Mouse (Mus musculus) adrenal gland, adult 18-20 months (tissue): ENCODE data around the gene Umps. TPM values are rescaled to one million over a fixed set of nuclear protein-coding genes. Genes with fewer than 3 reads are reported as not detected.

Experiments
- DNase-seq, 2 experiments: peaks; one replicate each; pipeline ENCODE4 v3.0.0; 2021 to 2022; ENCODE audit warnings: low spot score in 2 of 2
- total RNA-seq, 2 experiments: library from RNA; stranded (reverse); gene quantifications; 1 replicate in 1 of 2; 2 replicates in 1 of 2; pipeline ENCODE4 v1.2.3; 2021

Umps gene
- total RNA-seq, 2 experiments from 2014 or later = 49.1 TPM

DNA sequence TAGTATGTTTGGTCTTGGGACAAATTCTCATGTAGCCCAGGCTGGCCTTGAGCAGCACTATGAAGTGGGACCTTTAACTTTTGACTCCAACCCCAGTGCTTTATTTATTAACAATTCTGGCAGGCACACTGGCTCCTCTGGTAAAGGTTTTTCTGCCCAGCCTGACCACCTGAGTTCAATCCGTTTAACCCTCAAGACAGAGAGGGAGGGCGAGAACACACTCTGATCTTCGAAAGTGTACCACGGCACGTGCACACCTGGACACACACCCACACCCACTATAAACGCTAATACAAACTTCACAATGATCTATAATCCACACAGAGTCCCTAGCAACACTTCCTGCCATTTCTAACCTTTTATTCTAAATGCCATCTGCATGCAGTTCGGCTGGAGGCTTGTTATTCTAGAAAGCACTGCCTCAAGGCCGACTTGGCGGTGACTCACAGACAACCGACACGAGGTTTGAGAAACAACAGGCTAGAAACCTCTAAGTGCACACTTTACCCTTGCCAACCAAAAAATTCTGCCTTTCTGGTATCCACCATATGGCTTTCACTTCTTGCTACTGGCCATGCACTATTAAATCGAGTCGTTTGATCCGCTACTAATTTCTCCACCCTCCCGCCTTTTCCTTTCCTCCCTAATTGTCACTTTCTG, 830 bp downstream of the Umps start:
- DNase-seq = peak in 1 of 2 experiments; percentile 52

DNA sequence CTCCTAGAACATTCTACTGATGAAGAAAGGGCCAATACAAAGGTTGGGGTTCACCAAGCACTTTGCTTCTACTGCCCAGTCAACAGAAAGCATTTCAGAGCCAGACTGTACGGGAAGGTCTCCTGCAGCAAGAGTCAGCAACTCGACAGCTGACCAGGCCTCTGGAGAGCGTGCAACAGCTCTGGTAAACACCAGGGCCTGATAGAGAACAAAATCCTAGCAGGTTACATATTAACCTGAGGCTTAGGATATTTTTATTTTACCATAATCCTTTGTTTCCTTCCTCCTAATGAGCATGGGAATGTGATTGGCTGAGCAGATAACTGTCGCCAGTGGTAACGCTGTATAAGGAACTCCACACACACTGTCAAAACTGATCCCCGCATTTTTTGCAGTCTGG, 3.3 kb downstream of the Umps start:
- DNase-seq = no peak

DNA sequence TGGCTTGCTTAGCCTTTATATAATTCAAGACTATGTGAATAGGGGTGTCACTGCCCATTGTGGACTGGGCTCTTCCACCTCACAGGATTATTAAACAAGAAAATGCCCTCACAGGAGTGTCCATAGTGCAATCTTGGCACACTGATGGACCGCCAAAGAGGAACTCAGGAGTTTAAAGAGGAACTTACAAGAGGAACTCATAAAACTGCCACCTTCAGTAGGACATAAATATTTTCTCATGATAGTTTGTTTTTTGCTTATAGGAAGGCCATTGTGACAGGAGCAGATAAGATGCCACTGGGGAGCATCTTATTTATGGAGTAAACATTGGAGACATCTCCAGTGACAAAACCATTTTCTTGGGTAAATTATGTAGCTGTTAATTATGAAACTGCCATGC, 12.0 kb downstream of the Umps start:
- DNase-seq = no peak

DNA sequence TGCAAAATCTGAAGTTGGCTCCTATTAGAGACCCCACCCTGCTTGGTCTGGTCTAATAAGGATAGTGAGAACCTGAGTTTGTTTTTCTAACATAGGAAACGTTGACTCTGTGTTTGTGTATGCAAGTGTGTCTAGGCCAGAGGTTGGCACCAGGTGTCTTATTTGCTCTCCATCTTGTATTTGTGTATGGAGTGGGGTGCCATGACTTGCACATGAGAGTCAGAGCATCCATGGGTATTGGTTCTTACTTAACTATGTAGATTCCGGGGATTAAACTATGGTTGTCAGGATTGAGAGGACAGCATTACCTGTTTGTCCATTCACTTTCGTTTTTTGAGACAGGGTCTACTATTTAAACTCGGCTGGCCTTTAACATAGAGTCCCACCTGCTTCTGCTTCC, 13.8 kb downstream of the Umps start:
- no peak for DNase-seq

DNA sequence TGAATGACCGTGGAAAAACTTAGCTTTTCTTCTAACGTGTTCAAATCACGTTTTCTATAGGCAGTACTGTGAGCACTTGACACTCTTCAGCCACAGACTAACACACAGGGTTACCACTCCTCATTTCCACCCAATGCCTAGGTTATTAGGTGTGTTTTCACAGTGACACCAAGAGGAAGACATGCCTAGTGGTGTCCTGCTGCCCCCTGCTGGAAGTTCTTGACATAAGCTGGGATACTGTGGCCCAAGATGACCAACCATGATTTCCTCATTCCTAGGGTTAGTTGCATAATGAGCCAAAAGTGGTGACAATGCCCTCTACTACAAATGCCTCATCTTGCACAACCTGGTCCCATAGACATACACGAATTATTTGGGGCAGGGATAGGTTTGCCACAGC, 16.0 kb downstream of the Umps start:
- peak; percentile 87 to 89 for DNase-seq

DNA sequence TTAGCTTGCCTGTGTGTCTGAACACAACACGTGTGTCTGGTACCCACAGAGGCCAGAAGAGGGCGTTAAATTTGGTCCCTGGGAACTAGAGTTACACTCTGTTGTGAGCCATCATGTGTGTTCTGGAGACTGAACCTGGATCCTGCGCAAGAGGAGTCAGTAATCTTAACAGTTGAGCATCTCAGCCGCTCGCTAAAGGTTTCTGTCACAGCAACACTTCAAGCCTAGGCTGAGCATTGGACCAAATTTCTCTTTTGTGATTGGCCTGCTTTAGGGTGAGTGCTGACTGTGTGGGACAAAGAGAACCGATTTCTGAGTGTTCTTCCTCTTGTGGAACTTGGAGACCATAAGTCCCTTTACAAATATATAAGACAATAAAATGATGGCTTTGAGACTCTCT, 16.5 kb downstream of the Umps start:
- DNase-seq = no peak

DNA sequence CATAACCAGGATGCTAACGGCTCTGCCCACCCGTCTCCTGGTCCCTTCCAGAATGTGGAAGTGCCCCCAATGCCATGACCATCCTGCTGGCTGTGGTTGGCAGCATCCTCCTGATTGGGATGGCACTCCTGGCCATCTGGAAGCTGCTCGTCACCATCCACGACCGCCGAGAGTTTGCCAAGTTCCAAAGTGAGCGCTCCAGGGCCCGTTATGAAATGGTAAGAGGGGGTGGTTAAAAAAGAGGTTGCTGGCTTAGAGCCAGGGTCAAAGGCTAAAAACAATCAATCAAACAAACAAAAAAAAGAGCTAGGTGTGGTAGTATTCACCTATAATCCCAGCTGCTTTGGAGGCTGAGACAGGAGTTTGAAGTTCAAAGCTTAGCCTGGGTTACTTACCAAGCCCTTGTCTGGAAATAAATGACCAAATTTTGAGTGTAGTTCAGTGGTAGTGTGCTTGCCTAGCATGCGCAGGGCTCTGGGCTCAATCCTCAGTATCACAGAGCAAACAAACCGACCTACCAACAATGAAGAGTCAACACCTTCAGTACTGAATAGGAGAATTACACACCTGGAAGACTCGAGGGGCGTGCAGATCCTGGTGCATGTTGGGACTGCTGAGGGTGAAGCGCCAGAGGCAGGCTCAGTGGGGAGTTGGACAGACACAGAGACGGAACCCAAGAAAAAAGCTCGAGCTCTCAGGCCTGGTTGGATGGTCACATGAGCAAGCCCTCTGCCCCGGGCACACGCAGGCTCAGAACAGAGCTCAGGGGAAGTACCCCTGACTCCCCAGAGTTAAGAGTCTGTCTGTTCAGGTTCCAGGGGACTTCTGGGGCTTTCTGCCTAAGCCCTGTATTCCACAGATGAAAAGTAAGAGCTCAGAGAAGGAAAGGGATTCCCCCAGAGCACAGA, 18.9 kb downstream of the Umps start:
- no peak for DNase-seq

DNA sequence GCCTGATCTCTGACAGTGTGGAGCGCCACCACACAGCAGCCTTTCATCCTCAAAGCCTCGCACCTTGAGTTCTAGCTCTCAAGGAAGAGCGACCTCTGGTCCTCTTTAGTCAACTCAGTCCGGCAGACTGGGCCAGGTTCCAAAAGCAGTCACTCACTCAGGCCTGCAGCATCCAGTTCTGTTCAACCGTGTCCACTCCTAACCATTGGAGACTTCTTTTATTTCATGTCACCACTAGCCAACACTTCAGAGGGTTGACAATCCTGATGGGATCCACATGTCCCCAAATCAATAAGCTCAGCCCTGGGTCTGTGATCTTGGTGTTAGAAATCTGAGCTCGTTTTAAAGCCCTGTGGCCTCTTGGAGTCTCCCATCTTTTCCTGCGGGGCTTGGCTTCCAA, 20.8 kb downstream of the Umps start:
- no peak for DNase-seq

DNA sequence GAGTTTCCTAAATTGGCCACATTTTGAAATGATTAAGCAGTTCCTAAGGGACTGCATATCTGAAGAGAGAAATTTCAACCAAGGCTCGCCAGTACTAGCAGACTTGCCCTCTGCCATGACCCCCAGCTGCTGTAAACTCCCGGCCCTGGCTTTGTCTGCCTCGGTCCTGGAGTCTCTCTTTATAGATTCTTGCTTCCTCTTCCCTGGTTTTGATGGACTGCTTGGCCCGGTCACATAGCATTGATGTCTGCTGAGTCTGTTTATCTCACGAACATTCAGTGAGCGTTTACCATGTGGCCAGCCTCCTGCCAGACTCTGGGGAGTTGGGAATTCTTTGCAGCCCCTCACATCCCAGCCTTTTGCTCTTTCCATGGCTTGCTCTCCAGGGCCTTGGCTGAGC, 22.1 kb downstream of the Umps start:
- no peak for DNase-seq

DNA sequence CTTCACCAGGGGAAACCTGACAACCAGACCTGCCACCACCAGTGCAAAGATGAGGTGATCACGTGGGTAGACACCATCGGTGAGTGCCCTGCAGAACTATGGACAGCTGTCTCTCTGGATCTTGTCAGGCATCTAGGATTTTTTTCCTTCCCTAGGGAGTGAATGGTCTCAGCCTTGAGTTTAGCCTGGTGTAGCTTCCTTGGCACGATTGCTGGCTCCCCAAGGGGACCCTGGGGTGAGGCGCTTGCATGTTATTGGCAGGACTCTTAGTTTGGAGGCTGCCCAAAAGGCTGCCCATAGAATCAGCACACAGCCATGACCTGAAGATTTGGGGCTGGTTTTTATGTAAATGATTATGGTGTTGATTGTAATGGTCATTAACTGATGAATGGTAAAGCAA, 22.7 kb downstream of the Umps start:
- DNase-seq = no peak

DNA sequence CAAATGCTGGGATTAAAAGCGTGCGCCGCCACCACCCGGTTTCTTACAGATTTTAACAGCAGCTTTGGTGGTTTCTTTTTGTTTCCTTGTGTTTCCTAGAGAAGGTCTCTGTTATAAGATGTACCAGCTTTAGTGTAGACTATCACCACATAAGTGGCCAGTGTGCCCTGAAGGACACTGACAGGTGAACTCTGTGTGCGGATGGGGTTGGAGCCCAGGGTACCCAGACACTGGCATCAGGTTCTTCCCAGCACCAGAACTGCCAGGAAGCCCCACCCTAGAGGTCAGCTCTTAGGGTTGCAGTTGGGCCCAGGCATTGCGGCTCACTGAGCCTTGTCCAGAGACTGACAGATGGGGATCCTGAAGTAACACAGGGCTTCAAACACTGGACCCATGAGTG, 23.4 kb downstream of the Umps start:
- no peak for DNase-seq

DNA sequence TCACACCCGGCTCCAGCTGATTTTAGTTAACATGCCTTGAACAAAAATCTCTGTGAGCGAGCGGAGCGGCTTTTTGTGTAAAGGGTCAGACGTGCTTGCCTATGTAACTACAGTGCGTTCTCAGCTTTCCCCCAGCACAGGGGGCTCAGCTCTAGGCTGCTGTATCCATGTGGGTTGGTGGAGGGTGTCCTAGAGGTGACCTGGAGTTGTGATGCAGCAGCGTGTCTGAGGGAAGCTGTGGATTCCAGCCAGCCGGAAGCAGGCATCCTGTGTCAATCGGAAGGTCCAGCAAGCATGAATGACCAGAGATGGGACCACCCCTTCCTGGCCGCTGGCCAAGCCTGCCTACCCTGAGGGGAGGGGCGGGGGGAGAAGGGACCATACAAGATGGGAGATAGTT, 24.5 kb downstream of the Umps start:
- DNase-seq = peak in 1 of 2 experiments; percentile 66

DNA sequence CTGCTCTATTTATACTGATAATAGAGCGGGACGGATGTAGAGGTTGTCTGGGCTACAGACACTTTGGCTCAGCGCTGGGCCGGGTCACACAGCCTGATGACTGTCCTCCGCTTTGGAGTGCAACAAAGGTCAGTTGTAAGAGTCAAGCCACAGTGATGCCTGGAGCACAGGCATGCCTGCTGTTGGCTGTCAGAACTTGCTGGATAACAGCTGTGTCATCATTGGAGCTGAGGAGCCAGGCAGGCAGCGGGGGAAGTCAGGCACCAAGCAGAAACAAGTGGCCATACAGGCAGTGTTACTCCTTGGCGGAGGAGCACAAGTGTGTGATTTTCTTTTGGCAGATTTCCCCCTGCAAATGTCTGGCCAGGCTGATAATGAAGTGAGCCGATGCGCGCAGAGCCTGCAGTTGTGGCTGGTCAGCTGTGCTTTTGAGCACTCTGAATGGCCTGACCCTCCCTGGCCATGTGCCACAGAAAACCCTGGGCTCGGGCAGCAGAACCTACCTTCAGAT, 25.5 kb downstream of the Umps start:
- no peak for DNase-seq

DNA sequence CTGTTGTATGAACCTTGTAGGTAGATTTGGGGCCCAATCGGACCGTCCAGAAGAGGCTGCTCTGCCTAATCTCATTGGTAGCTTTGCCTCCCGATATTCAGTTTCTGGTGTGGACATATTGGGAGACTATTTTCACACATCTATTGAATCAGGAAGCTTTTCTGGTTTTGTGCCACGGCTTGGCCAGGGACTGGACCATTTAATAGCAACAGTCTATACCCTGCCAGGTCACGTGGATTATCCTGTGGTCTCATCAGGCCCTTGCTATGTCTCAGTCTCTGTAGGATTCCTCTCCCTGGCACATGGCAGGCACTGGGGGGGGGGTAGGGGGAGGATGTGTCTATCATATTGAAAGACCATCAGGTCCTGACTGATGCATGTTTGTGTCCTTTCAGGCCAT, 26.7 kb downstream of the Umps start:
- no peak for DNase-seq

DNA sequence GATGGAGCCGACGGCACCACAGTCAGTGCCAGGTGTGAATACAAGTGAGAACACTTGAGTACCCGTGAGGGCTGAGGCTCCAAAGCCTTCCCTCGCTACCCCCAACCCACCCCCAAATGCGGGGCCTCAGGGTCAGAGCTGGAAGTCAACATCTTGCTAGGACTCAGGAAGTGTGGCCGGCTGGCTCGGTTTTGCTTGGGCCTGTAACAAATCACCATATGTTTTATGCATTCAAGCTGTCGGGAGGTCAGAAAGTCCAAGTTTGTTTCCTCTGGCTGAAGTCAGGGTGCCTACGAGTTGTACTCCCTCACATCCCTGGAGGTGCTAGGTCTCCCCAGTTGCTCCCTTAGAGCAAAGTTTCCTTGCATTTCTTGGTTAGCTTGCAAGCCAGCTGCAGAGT, 27.2 kb downstream of the Umps start:
- no peak for DNase-seq

DNA sequence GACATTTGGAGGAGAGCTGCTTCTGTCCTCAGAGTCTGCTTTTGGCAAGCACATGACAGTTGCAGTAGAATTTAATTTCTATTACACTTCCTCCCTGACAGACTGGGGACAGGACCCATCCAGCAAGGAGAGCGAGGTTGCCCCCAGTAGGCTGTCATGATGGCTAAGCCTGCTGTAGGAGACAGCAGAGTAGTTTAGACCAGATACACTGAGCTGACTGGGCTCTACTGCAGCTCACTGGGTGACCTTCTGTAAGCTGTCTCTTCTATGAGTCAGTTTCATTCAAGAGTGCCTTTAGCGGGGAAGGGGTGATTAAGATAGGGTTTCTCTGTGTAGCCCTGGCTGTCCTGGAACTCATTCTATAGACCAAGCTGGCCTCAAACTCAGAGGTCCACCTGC, 27.7 kb downstream of the Umps start:
- no peak for DNase-seq

DNA sequence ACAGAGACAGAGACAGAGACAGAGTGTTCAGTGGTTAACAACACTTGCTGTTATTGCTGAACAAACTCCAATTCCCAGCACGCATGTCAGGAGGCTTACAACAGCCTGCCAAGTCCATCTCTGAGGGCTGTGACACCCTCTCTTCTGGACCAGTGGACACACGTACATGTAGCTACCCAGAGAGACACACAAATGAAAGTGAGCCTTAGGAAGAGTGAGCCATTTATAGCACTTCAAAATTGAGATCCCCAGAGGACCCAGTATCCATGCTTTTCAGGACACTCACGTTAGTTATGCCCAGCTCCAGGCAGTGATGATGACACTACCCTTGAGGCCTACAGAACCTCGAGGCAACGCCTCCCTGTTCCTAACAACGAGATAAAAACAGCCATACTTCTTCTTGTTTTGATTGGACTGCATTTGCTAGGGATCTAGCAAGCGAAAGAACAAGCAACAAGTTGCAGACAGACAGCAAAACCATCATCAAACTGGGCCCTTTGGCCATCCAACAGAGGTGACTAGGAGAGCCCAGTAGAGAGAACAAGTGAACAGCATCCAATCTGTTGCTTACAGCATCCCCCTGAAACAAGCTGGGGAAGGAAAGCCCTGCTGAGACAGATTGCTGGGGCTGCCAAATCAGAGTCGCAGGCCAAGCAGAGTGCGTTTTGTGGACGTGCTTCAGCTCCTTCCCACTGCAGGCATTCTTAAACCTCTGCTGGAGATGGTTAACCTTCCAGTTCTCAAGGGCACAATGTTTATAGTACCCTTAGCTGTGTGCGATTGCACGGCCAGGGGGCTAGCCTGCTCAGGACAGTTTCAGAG, 28.3 kb downstream of the Umps start:
- no peak for DNase-seq

DNA sequence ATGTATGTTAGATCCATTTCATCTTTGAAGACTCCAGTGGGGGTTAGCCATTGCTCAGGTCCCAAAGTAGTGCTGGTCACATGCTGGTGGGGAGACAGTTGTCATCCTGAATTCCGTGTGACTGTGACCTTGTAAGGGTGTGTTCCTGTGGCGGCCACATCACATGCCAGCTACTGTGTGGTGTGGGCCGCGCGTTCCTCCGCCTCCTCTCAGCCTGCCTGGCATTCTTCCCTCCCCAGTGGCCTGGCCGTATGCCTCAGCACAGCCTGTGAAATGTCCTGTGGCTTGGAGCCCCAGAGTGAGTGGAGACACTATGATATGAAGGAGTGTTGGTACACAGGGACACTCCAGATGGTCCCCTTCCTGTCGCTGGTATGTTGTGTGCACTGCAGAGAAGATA, 29.3 kb downstream of the Umps start:
- peak; percentile 39 to 59 for DNase-seq

DNA sequence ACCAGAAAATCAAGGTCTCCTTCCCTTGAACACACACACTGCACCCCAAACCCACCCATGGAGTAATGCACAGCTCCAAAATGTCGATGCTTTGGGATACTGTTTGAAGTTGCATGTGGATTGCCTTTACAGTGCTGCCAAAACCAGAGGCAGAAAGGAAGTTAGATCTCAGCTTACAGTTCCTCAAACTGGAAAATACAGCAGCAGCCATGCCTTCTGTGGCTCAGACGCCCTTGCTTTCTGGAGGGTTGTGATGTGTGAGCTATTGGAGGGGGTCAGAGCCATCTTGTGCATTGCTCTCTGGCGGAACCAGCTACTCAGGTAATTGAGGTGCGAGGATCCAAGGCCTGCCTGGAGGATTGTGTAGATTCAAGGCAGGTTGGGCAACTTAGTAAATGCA, 30.0 kb downstream of the Umps start:
- no peak for DNase-seq

DNA sequence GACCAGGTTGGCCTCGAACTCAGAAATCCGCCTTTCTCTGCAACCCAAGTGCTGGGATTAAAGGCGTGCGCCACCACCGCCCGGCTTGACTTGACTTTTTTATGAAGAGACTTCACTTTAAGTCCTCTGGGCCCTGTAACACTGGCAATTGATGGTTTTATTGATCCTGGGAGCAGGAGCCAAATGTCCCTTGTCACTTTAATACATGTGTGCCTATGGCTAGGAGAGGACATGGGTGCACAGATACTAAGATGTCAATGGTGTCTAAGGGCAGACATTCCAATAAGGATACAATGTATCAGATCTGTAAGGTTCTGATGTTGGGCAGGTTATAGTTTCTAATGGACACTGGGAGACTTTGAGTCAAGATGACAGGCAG, 31.4 kb downstream of the Umps start:
- no peak for DNase-seq

DNA sequence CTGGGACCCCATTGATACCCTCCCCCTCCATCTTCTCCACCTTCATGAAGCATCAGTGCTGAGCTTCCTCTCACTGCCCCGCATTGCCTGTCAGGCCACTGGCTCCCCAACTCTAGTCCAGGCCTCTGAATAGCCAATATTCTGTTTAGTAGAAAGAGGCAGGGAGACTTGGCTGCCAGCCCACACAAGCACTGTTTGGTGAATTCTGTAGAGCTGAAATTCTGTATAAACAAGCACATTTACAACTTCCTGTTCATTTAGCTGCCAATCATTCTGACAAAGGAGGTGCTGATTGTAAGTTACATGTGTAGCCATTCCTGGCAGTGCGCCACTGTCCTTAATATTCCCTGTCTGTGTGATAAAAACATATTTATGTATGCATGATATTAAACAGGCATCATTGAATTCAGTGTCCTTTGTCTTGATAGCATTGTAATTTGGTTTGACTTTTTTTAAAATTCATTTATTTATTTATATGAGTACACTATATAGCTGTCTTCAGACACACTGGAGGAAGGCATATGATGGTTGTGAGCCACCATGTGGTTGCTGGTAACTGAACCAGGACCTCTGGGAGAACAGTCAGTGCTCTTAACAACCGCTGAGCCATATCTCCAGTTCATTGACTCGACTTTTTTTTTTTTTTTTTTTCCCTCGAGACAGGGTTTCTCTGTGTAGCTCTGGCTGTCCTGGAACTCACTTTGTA, 32.0 kb downstream of the Umps start:
- DNase-seq = no peak
